Mouse (Mus musculus): ENCODE results near the gene Bmp2. TPM values are rescaled to one million over a fixed set of nuclear protein-coding genes. Genes with fewer than 3 reads are reported as not detected.

Gene Bmp2
- total RNA-seq, 1 experiment from 2014 or later, result 0.18 TPM

GRCm38 (mm10) chr2:133564248-133564886 is 12.4 kb downstream of the Bmp2 start:
- ATAC-seq (replicated peaks; ENCODE audit: low read depth, poor library complexity, severe bottlenecking), result no peak

- ATAC-seq (replicated peaks; ENCODE audit: low read depth, poor library complexity, severe bottlenecking), result no peak
These were observed 13.5 kb downstream of the Bmp2 start for GRCm38 (mm10) chr2:133565424-133565823.

- ATAC-seq (replicated peaks; ENCODE audit: low read depth, poor library complexity, severe bottlenecking), result no peak
These were observed 14.2 kb downstream of the Bmp2 start for GRCm38 (mm10) chr2:133565995-133566710.

GRCm38 (mm10) chr2:133591562-133592255 is 39.8 kb downstream of the Bmp2 start:
- no peak for ATAC-seq (replicated peaks; ENCODE audit: low read depth, poor library complexity, severe bottlenecking)

All from common myeloid progenitor, adult 5-6 weeks (primary cell).